Mouse (Mus musculus): ENCODE measurements around the gene Esr1.

- no peak for TF ChIP-seq POLR2A (IDR thresholded peaks at IDR 0.05; ENCODE audit: insufficient read length, low read depth)
- TF ChIP-seq USF1 (IDR thresholded peaks at IDR 0.05; ENCODE audit: low read depth) = no peak
- no peak for TF ChIP-seq SRF (IDR thresholded peaks at IDR 0.05; ENCODE audit: control insufficient read depth, insufficient read length, low read depth)
- TF ChIP-seq REST (IDR thresholded peaks at IDR 0.05; ENCODE audit: insufficient read depth, insufficient read length) = no peak
- no peak for TF ChIP-seq MAX (IDR thresholded peaks at IDR 0.05; ENCODE audit: low read depth)
- no peak for TF ChIP-seq MYOD1 (IDR thresholded peaks at IDR 0.05; ENCODE audit: control insufficient read depth in 1 of 3, insufficient read length in 2 of 3, low read depth in 2 of 3)
- TF ChIP-seq MYOG (IDR thresholded peaks at IDR 0.05; ENCODE audit: control insufficient read depth in 1 of 3, insufficient read depth in 1 of 3, insufficient read length in 2 of 3, low read depth in 2 of 3) = no peak
- TF ChIP-seq TCF12 (IDR thresholded peaks at IDR 0.05; ENCODE audit: insufficient read depth, poor library complexity, severe bottlenecking) = no peak
Observed at GRCm38 (mm10) chr10:5045671-5046070, 434.3 kb downstream of the Esr1 start.
